Mouse (Mus musculus) retina, postnatal 1 day (tissue): Measurements from ENCODE around the gene Canx.
"Not testable (repeated sequence)": the region's sequence is repeated elsewhere in the genome, so short reads cannot be mapped to it uniquely, and the experiment has no call there.

Source experiments
- DNase-seq: peaks from one replicate; pipeline ENCODE4 v3.0.0-alpha.2; 2012

The Canx gene

GRCm38 (mm10) chr11:50325496-50326301 lies at the start of gene Canx:
Gene Canx (minus strand): TSS chr11:50325673.
- DNase-seq = peak; percentile 100

DNA sequence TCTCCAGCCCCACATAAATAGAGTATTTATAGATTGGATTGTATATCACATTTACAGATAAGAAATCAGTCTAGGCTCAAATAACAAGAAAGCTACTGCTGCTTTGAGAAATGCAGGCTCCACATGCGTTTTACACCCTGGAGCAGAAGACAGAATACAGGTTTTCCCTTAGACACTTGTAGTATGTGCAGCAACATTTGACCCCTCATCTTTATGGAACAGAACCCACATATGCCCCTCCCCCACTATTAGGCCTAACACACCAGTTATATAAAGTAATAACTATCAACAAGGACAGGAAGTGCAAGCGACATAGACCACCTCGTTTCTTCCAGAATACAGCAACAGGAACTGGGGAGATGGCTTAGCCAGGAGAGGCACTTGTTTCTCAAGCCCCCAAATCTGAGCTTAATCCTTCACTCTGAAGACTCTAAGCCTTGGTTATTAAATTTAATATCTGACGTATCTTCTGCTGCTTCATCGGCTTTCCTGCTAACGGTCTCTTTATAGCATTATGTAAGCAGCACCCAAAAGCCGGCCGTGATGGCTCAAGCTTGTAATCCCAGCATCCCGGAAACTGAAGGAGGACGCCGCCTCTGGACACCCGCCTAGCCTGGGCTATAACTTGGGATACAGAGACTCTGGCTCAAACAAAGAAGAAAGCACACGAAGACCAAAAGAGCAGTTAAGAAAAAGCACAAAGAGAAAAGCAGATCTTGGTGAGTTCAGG lies 49.0 kb upstream of the Canx start:
- peak; percentile 52 for DNase-seq

DNA sequence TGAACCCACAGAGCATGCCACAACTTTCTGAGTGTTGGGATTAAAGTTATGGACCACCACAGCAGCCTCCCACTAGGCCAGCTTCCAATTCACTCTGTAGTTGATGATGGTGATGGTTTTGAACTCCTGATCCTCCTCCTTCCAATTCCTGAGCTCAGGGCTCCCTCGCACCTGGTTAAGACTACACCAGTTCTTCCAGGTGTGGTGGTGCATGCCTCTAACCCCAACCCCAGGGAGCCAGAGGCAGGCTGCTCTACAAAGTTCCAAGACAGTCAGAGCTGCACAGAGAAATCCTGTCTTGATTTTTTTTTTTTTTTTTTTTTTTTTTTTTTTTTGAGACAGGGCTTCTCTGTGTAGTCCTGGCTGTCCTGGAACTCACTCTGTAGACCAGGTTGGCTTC lies 48.1 kb upstream of the Canx start:
- no peak for DNase-seq

DNA sequence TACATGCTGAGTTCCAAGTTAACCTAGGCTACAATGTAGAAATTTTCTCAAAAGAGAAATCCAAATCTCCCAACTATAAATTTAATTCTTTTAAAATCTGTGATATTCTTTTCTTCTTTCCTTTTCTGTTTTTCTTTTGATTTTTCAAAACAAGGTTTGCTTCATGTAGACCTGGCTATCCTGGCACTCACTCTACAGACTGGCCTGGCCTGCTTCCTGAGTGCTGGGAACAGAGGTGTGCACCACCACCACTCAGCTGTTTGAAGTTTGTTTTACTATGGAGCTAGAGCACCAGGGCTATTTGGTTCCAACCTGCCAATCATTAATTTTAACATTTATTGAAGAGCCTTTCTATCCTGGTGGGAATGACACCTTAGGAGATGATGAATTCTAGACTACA lies 47.6 kb upstream of the Canx start:
- DNase-seq = no peak

DNA sequence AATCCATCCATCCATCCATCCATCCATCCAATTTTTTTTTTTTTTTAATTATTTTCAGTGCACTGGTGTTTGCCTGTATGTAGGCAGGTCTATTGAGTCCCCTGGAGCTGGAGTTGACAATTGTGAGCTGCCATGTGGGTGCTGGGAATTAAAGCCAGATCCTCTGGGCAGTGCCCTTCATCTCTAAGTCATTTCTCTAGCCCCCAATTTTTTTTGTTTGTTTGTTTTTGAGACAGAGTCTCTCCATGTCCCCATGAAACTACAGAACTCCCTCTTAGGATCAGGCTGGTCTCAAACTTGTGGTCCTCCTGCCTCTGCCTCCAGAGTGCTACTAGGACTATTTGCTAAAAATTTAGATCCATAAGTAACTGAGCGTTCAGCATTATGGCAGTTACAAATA lies 46.4 kb upstream of the Canx start:
- DNase-seq = no peak

DNA sequence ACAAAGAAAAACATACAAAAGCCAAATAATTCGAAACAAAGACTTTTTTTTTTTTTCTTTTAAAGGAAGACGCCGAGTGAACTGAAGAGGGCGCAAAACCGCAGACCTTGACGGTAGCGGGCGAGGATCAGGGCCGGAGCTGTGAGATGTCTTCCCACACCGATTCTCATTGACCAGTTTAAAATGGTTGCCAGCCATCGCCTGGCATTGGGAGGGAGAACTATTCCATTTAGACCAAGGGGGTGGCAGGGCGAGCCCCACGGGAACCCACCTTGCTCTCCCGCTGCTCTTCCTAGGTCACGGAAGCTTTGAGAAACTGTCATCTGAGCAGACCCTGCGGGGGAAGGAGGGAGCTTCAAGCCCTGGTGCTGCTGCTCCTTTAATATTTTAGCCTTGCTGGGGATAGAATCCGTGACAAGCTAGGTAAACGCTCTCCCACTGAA lies 45.9 kb upstream of the Canx start:
- peak; percentile 87 for DNase-seq

GRCm38 (mm10) chr11:50370969-50371368 lies 45.5 kb upstream of the Canx start:
- no peak for DNase-seq

DNA sequence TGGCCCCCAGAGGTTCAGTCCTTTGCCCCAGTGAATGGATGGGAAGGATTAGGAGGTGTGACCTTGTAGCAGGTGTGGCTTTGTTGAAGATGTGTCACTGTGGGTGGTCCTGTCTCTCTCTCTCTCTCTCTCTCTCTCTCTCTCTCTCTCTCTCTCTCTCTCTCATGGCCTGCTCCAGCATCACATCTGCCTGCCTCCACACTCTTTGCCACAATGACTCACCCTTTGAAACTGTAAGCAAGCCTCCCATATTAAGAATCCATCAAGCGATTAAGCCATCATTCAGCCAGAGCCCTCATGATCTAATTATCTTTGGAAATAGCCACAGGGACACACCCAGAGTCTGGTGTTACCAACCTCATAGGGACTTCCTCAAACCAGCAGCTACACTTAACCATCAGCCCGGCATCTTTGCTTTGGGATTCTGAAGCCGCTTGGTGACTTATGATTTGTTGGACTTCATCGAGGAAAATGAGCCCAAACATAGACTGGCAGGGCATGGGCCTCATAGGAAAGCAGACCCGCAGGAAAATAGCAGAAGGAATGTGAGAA lies 44.0 kb upstream of the Canx start:
- no peak for DNase-seq

DNA sequence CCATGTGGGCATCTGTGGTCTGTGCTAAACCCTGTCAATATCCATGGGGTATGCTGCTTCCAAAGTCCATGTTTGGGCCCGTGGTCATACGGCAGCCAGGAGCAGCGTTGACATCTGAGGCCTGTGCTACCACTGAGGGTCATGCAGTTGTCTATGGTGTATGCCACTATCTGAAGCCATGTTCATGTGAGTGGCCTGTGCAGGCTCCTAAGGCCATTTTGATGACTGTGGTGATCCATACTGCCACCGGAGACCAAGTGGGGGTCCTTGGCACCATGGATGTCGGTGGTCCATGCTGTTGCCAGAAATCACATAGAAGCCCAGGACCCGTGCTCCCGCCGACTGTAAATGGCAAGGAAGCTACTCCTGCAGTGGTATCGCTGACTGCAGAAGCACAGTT lies 42.1 kb upstream of the Canx start:
- no peak for DNase-seq

DNA sequence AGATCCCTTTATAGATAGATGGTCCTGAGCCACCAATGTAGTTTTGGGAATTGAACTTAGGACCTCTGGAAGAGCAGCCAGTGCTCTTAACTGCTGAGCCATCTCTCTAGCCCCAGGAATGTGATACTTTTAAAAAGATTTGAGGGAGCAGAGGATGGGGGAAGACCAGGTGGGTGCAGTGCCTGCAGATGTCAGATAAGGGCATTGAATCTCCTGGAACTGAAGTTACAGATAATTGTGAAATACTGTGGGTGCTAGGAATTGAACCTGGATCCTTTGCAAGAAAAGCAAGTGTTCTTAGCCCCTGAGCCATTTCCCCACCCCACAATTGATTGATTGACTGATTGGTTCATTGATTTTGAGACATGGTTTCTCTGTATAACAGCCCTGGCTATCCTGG lies 39.8 kb upstream of the Canx start:
- DNase-seq = no peak

DNA sequence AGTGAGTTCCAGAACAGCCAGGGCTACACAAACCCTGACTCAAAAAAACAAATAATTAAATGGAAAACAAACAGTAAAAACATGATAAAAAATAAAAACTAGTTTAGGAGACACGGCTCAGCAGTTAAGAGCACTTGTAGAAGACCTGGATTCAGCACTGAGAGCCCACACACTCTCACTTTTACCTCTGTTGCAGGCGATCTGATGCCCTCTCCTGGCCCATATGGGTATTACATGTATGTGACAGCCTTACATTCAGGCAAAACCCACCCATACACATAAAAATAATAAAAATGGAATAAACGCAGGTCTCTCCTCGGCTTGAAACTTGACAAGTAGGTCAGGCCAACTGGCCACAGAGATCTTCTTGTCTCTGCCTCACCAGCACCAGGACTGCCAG lies 39.1 kb upstream of the Canx start:
- DNase-seq = peak; percentile 86

GRCm38 (mm10) chr11:50361282-50361681 lies 35.8 kb upstream of the Canx start:
- not testable (repeated sequence) for DNase-seq

DNA sequence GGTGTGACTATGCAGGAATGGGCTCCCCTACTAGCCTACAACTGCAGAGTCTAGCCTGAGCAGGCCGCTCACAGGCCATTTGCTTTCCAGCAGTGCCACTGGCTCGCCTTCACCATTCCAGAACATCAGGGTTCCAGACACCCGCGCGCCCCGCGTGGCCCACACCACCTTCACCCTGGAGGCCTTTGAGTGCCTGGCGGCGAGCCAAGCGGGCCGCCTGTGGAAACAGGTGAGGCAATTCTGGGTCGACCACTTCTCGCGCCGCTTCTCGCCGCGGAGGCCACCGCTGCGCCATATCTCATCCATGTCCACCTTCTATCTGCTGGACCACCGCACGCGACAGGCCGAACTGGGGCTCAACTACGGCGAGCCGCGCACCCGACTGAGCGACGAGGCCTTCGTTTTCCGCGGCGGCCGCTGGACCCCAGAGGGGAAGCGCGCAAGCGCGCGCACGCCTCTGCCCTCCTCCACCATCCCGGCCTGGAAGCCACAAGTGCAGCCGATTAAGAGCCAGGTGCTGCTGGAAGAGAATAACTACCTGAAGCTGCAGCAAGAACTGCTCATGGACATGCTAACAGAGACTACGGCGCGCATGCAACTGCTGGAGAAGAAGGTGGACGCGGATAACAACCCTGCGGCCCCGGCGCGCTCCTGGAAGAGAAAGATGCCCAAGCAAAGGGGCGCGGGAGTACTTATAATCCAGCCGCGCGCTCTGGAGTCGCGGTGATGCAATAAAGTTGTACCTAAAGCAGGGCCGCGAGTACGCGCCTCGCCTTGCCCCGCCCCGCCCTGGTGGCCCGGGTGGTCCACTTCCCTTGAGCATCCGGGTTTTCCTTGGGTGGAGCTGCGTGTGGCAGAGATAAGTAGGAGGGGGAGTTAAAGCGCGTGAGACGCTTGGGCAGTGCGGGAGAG lies 33.7 kb upstream of the Canx start:
- DNase-seq = peak; percentile 83

DNA sequence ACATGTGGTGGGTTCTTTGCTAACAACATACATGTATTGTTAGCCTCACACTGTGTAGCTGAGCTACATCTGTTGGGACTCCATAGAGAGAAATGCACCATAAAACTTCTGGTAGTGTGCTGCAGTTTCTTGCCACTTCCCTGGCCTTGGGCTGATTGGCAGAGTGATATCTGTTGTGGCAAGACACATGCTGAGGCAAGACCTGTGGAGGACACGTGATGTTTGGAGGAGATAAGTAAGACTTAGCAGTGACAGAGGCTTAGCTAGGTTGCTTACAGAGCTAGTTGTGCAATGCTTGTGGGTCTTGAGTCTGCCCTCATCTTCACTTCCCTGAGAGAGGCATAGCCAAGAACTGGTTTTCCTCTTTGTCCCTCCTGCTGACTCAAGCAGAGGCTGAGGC lies 29.9 kb upstream of the Canx start:
- no peak for DNase-seq

DNA sequence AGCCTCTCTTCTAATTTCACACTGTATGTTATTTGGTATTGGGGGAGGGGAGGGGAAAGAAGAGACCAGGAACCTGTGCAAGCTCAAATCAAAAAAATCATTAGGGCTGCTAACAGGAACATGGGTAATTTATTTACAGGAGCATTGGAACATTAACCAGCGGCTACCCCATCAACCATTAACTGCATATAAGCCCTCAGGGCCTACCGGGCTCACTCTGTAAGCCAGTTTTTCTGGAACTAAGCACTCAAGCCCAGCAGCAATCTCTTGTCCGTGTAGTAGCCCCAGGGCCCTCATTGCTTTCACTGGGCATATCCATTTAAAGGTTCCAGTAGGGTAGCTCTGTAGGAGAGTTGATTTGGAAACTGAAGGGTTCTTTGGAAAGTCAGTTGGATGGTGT lies 29.4 kb upstream of the Canx start:
- no peak for DNase-seq

DNA sequence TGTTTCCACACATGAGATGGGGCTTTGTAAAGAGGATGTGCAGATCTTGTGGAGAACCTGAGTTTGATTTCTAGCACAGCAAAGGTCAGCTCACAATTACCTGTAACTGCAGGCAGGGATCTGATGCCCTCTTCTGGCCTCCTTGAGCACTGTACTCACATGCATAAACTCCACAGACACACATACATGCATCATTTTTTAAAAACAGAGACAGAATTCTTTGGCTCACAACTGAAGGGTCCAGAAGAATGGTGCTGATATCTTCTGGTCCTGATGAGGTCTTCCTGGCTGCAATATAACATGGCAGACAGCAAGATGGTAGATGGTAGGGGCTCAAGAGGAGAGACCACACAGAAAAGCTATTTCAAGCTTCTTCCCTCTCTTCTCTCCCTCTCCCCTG lies 28.7 kb upstream of the Canx start, which contains the start of gene Cby3:
TSS of gene Cby3 (plus strand) at position 301 of the 400 bp plus-strand sequence.
- no peak for DNase-seq

DNA sequence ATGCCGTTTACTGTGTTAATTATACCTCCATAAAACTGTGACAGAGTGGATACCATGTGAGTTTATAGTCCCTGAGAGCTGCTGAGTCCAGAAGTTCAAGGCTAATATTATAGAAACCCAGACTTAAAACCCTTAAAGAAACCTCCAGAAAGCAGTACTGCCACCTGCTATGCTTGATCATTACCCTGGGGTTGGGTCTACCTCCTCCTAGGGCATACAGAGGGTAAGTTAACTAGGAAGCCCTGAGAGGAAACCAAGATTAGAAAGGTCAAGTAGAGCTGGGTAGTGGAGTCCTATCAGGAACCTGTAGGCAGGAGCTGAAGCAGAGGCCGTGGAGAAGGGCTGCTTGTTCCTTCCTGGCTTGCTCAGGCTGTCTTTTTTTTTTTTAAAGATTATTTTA lies 26.7 kb upstream of the Canx start:
- no peak for DNase-seq

- no peak for DNase-seq
These were observed 21.0 kb upstream of the Canx start for GRCm38 (mm10) chr11:50346256-50347032.

GRCm38 (mm10) chr11:50345486-50345885 lies 20.0 kb upstream of the Canx start:
- DNase-seq = no peak

DNA sequence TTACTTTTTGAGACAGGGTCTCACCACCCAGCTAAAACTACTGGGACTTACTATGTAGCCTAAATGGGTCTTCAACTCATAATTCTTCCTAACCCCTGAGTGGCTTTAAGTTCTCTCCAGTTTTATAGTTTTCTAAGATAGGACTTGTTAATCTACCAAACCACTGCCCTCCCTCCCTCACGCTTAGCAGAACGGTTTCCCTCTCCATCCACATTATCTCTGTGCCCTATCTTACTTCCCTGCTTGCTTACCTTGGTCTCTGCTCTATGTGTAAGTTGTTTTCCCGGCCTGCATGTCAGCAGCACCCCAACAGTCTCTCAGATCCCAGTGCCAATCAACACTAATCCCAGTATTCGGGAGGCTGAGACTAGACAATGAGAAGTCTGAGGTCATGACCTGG lies 11.4 kb upstream of the Canx start:
- DNase-seq = no peak

- no peak for DNase-seq
These were observed 10.7 kb upstream of the Canx start for GRCm38 (mm10) chr11:50336126-50336525.

- DNase-seq = no peak
These were observed 7.7 kb upstream of the Canx start for GRCm38 (mm10) chr11:50333181-50333580.
